Mouse (Mus musculus) kidney, postnatal 4 days (tissue): ENCODE measurements around the gene Lrrc58.

Experiments used
- DNase-seq, 2 experiments: peaks; one replicate each; pipeline ENCODE4 v3.0.0; 2021; ENCODE audit warnings: mixed read lengths in 2 of 2

Gene Lrrc58

GRCm38 (mm10) chr16:37867791-37868505 is at the start of gene Lrrc58:
Gene Lrrc58 (plus strand): TSS chr16:37868389.
- DNase-seq = peak; percentile 86 to 93

- no peak for DNase-seq
Measured at GRCm38 (mm10) chr16:37823949-37824348, 44.2 kb upstream of the Lrrc58 start.

- no peak for DNase-seq
Measured at GRCm38 (mm10) chr16:37824778-37825505, 43.2 kb upstream of the Lrrc58 start.

- DNase-seq = no peak
Measured at GRCm38 (mm10) chr16:37826286-37826685, 41.9 kb upstream of the Lrrc58 start.

GRCm38 (mm10) chr16:37831041-37831440 is 37.1 kb upstream of the Lrrc58 start:
- no peak for DNase-seq

- no peak for DNase-seq
Measured at GRCm38 (mm10) chr16:37837571-37837970, 30.6 kb upstream of the Lrrc58 start.

GRCm38 (mm10) chr16:37842439-37842838 is 25.8 kb upstream of the Lrrc58 start:
- no peak for DNase-seq

GRCm38 (mm10) chr16:37843740-37844139 is 24.4 kb upstream of the Lrrc58 start:
- DNase-seq = no peak

- no peak for DNase-seq
Measured at GRCm38 (mm10) chr16:37845202-37845925, 22.8 kb upstream of the Lrrc58 start.

- DNase-seq = no peak
Measured at GRCm38 (mm10) chr16:37847081-37847480, 21.1 kb upstream of the Lrrc58 start.

- DNase-seq = peak; percentile 27 to 44
Measured at GRCm38 (mm10) chr16:37851366-37851765, 16.8 kb upstream of the Lrrc58 start.

- peak; percentile 52 for DNase-seq
Measured at GRCm38 (mm10) chr16:37853279-37853678, 14.9 kb upstream of the Lrrc58 start.

GRCm38 (mm10) chr16:37854054-37854453 is 14.1 kb upstream of the Lrrc58 start:
- DNase-seq = no peak

- DNase-seq = no peak
Measured at GRCm38 (mm10) chr16:37854593-37854992, 13.6 kb upstream of the Lrrc58 start.

- no peak for DNase-seq
Measured at GRCm38 (mm10) chr16:37855583-37855982, 12.6 kb upstream of the Lrrc58 start.

GRCm38 (mm10) chr16:37856327-37856726 is 11.9 kb upstream of the Lrrc58 start:
- DNase-seq = no peak

- no peak for DNase-seq
Measured at GRCm38 (mm10) chr16:37857495-37857894, 10.7 kb upstream of the Lrrc58 start.

- DNase-seq = peak in 1 of 2 experiments; percentile 34
Measured at GRCm38 (mm10) chr16:37860213-37860612, 8.0 kb upstream of the Lrrc58 start.

- DNase-seq = no peak
Measured at GRCm38 (mm10) chr16:37861029-37861428, 7.2 kb upstream of the Lrrc58 start, which contains the start of gene Gm36028. Gene Gm36028 (minus strand): TSS chr16:37861146.

GRCm38 (mm10) chr16:37863876-37864275 is 4.3 kb upstream of the Lrrc58 start:
- DNase-seq = no peak

- no peak for DNase-seq
Measured at GRCm38 (mm10) chr16:37865841-37866240, 2.3 kb upstream of the Lrrc58 start.

GRCm38 (mm10) chr16:37868506-37869469 is 599 bp downstream of the Lrrc58 start:
- peak; percentile 50 to 72 for DNase-seq
